Mouse (Mus musculus) heart, postnatal 0 days (tissue): ENCODE measurements around the gene Ube2d1.

ENCODE experiments used
- CTCF ChIP-seq: IDR thresholded peaks from 2 replicates; pipeline ENCODE4 v1.5.1; 2016; ENCODE audit warnings: antibody characterized with exemption, control low read depth, low read depth
- EP300 ChIP-seq: IDR thresholded peaks from 2 replicates; pipeline ENCODE4 v1.6.1; 2016; ENCODE audit warnings: antibody characterized with exemption, low read depth

- TF ChIP-seq CTCF (no peak), EP300 (no peak)
Observed at GRCm38 (mm10) chr10:71306759-71307158, 21.7 kb upstream of the Ube2d1 start.
